Mouse (Mus musculus): ENCODE measurements at regions not wholly inside any gene's neighbourhood (a gene's known extent, or its start where the extent isn't known, plus 50 kb on each side); places are given as distances from the start of the nearest gene placed in this dataset.

DNA sequence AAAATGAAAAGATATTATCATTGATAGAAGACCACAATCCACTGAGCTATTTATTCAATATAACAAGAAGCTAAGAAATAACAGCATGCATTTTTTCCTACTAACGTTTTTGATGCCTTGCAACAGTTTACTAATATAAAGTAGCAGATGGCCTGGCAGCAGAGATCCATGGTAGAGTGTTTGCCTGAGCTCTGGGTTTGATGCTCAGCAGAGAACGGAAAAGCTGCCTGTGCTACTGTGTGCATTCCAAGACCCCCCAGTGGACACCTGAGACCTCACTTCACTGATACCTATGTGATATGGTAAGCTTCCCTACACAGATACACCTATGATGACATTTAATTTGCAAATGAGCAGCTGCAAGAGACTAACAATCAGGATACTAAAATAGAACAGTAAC, 95.6 kb upstream of the Acvr2a start:
- H3K36me3 ChIP-seq (ENCODE audit: control insufficient read depth, insufficient read depth, low read length): no peaks in the 10 kb centered on the region
- TF ChIP-seq POLR2A (IDR thresholded peaks at IDR 0.05; ENCODE audit: low read depth, low read length) (no peak), CTCF (conservative IDR thresholded peaks at IDR 0.05; ENCODE audit: insufficient read depth, insufficient read length, low read depth, low read length) (no peak)
- DNase-seq: no peak
- no peaks in the 10 kb centered on the region for H3K4me1 ChIP-seq (ENCODE audit: control insufficient read depth, insufficient read depth, low read length)
- H3K4me3 ChIP-seq (ENCODE audit: insufficient read depth, low read depth, low read length): no peak overlapping the region
- no peak overlapping the region for H3K27ac ChIP-seq (ENCODE audit: insufficient read depth, low read depth, low read length)
- 86% methylated on average over 2 of the region's 2 CpGs for WGBS
- no peaks in the 10 kb centered on the region for H3K27me3 ChIP-seq (replicated peaks; ENCODE audit: control insufficient read depth, insufficient read depth, low read length)

DNA sequence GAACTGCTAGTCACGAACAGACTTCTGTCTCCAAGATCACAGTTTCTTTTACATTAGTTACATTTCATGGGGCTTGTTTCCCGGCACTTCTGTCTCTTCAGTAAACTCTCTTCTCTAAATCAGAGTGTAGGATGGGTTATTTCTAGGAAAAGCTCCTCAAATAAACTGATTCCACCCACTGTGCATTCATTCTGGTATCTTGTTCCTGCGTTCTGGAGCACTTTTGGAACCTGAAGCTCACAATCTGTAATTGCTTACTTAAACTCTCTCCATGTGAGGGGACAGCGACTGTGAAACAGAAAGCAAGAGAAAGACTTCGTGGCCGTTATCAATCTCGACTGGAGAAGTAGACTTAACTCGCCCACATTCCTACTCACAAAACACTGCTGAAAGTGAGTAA, 83.1 kb upstream of the Acvr2a start:
- DNase-seq: no peak

DNA sequence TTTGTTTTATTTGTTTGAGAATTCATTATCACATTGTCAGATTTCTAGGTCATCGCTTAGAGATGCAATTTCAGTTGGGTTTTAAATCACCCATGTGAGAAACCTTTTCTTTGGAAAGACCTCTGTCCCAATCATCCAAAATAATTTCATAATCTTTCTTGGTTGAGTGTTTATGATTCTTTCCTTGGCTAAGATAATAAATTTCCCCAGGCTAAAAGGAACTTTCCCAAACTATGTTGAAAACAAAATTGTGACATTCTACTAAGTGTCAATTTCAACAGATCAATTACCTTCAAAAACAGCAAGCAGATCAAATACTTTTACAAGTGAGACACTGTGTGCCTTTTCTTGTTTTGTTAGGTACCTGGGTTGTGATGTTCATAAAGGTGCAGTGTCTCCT, 80.0 kb upstream of the Acvr2a start:
- no peak for DNase-seq
- Histone ChIP-seq H3K27ac (ENCODE audit: insufficient read depth, low read depth, low read length) (no peak overlapping the region), H3K4me3 (ENCODE audit: insufficient read depth, low read depth, low read length) (no peak overlapping the region), H3K27me3 (replicated peaks; ENCODE audit: control insufficient read depth, insufficient read depth, low read length) (no peaks in the 10 kb centered on the region), H3K4me1 (ENCODE audit: control insufficient read depth, insufficient read depth, low read length) (no peaks in the 10 kb centered on the region), H3K36me3 (ENCODE audit: control insufficient read depth, insufficient read depth, low read length) (no peaks in the 10 kb centered on the region)
- WGBS: 83% methylated on average over 1 of the region's 1 CpGs
- TF ChIP-seq CTCF (conservative IDR thresholded peaks at IDR 0.05; ENCODE audit: insufficient read depth, insufficient read length, low read depth, low read length): no peak

More for the DNA sequence above, 83.1 kb upstream of the Acvr2a start:
- Histone ChIP-seq H3K4me1 (ENCODE audit: control insufficient read depth, insufficient read depth, low read length) (no peaks in the 10 kb centered on the region), H3K4me3 (ENCODE audit: insufficient read depth, low read depth, low read length) (no peak overlapping the region), H3K36me3 (ENCODE audit: control insufficient read depth, insufficient read depth, low read length) (no peaks in the 10 kb centered on the region), H3K27me3 (replicated peaks; ENCODE audit: control insufficient read depth, insufficient read depth, low read length) (no peaks in the 10 kb centered on the region), H3K27ac (ENCODE audit: insufficient read depth, low read depth, low read length) (no peak overlapping the region)
- 69% methylated on average over 8 of the region's 8 CpGs for WGBS
- no peak for TF ChIP-seq POLR2A (IDR thresholded peaks at IDR 0.05; ENCODE audit: low read depth, low read length)

DNA sequence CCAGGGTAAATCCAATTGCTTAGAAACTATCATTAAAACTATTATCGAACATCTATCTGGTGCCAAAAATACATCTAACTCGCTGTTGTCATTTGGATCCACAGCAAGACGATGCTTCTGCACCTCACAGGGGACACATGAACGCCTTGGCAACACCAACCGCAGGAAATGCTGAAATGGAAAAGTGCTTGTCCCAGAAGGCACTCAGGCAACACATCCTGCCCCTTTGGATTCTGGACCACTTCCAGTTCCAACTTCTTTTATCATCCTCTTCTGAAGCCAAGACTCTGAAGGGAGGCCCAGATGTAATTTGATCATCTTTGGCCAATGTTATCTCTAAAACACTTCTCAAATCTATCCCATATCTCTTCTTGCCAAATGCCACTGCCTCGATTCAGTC, 79.4 kb upstream of the Acvr2a start:
- TF ChIP-seq CTCF (conservative IDR thresholded peaks at IDR 0.05; ENCODE audit: insufficient read depth, insufficient read length, low read depth, low read length): no peak
- TF ChIP-seq POLR2A (IDR thresholded peaks at IDR 0.05; ENCODE audit: low read depth, low read length): no peak
- Histone ChIP-seq H3K4me3 (ENCODE audit: insufficient read depth, low read depth, low read length) (no peak overlapping the region), H3K36me3 (ENCODE audit: control insufficient read depth, insufficient read depth, low read length) (no peaks in the 10 kb centered on the region), H3K27ac (ENCODE audit: insufficient read depth, low read depth, low read length) (no peak overlapping the region), H3K27me3 (replicated peaks; ENCODE audit: control insufficient read depth, insufficient read depth, low read length) (no peaks in the 10 kb centered on the region), H3K4me1 (ENCODE audit: control insufficient read depth, insufficient read depth, low read length) (no peaks in the 10 kb centered on the region)
- peak; percentile 52 for DNase-seq
- 50% methylated on average over 6 of the region's 6 CpGs for WGBS

DNA sequence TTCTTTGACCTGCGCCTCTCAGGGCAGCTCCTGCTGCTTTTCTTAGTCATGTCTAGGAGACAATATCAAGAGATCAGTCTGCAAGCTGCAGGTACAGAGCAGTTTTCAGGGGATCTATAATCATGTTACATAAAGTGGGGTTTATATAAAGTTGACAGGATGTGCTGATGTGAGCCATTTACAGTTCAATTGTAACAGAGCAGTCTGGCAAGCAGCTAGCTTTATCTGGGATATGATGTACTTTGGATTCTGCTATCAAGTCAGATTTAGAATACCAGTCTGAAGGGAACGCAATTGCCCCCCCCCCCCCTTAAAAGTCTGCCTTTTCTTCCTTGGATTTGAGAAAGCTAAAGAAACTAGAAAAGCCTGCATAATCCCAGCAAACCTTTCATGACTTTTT, 77.6 kb upstream of the Acvr2a start:
- Histone ChIP-seq H3K27ac (ENCODE audit: insufficient read depth, low read depth, low read length) (no peak overlapping the region), H3K4me1 (ENCODE audit: control insufficient read depth, insufficient read depth, low read length) (no peaks in the 10 kb centered on the region), H3K4me3 (ENCODE audit: insufficient read depth, low read depth, low read length) (no peak overlapping the region), H3K36me3 (ENCODE audit: control insufficient read depth, insufficient read depth, low read length) (no peaks in the 10 kb centered on the region), H3K27me3 (replicated peaks; ENCODE audit: control insufficient read depth, insufficient read depth, low read length) (no peaks in the 10 kb centered on the region)
- 84% methylated on average over 2 of the region's 2 CpGs for WGBS
- DNase-seq: no peak
- TF ChIP-seq POLR2A (IDR thresholded peaks at IDR 0.05; ENCODE audit: low read depth, low read length) (no peak), CTCF (conservative IDR thresholded peaks at IDR 0.05; ENCODE audit: insufficient read depth, insufficient read length, low read depth, low read length) (no peak)
